Mouse (Mus musculus): Measurements from ENCODE around the gene Ddx21.
"Not testable (repeated sequence)": the region's sequence is repeated elsewhere in the genome, so short reads cannot be mapped to it uniquely, and the experiment has no call there.

The Ddx21 gene

GRCm38 (mm10) chr10:62602177-62603040 lies at the start of gene Ddx21:
TSS of gene Ddx21 (minus strand) at chr10:62602281.
- peak; percentile 86 for DNase-seq (ENCODE audit: low spot score)

DNA sequence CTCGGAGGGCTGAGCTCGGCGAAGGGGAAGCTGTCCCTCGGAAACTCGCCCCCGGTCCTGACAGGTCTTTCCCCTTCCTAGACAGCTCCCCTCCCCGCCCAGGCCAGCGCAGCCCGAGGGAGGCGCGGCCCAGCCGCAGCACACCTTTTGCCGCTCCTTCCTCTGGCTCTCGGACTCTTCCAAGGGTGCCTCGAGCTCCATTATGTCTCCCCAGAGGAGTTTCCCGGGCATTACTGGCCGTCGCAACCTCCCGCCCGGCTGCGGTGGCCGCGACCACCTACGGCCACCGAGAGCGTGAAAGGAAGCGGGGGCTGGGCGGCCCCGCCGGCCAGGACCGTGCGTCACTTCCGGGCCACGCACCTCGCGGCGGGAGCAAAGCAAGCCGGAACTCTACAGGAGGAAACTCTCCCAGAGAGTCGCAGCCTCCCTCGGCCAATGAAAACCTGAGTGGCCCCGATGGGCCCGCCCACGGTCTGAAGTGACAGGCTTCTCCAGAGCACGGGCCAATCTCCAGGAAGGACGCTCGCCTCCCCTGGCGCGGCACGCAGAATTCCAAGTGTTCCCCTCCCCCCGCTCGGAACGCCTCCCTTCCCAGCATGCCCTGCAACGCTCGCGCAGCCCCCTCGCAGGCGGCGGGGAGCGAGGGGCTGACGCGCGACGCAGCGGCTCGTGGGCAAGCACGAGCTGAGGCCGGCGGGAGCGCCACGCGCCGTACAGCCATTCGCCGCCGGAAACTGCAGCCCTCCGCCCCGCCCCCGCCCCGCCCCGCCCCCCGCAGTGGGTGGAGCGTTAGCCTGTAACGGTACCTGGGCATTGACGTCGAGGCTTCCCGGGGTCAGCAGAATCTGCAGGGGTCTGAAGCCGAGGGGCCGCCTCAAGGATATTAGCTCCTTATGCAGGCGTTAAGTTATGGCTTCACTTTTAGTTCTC lies 49.1 kb upstream of the Ddx21 start, which contains the start of gene Ddx50:
Gene Ddx50 (minus strand): TSS at position 338 of the 930 bp plus-strand sequence.
- DNase-seq (ENCODE audit: low spot score) = peak; percentile 100

GRCm38 (mm10) chr10:62650358-62650782 lies 48.3 kb upstream of the Ddx21 start:
- no peak for DNase-seq (ENCODE audit: low spot score)

GRCm38 (mm10) chr10:62604161-62604560 lies 2.1 kb upstream of the Ddx21 start:
- DNase-seq (ENCODE audit: low spot score) = no peak

DNA sequence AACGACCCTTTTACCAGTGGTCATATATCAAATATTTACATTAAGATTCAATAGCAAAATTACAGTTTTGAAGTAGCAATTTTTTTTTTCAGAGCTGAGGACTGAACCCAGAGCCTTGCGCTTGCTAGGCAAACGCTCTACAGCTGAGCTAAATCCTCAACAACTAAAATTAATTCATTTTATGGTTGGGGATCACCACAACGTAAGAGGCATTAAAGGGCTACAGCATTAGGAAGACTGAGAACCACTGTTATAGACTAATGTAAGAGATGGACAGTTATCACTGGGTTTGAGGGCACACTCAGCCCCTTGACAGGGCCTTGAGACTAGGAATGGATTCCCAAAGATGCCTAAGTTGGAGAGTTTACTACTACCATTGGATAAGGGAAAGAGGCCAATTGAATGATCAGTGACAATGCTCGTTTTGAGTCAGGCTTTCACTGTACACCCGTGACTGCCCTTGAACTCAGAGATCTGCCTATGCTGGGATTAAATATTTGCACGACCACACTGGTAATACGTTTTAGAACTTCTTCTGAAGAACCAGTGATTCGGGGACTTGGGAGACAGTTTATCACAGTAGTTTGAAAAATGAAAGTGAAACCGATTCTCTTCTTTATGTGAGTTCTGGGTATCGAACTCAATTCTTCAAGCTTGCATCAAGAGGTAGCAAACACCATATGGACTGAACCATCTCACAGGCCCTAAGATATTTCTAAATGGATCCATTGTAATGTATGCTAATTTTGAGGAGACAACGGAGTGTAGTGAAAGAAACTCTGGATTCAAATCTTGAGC lies 1.4 kb upstream of the Ddx21 start:
- no peak for DNase-seq (ENCODE audit: low spot score)

DNA sequence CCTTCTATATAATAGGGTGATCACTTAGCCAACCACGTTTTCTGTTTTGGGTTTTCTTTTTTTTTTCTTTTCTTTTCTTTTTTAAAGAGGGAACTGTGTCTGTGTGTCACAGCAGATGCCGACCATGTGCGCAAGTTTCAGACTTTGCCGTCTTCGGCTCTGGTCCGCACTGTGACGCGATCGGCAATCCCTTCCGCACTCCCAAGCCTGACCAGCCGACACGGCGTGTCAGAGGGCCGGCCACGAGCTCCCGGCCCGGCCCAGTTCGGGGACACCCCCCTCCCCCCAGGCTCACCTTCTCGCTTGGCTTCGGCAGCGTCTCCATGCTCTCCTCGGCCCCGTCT lies 276 bp downstream of the Ddx21 start:
- no peak for DNase-seq (ENCODE audit: low spot score)

DNA sequence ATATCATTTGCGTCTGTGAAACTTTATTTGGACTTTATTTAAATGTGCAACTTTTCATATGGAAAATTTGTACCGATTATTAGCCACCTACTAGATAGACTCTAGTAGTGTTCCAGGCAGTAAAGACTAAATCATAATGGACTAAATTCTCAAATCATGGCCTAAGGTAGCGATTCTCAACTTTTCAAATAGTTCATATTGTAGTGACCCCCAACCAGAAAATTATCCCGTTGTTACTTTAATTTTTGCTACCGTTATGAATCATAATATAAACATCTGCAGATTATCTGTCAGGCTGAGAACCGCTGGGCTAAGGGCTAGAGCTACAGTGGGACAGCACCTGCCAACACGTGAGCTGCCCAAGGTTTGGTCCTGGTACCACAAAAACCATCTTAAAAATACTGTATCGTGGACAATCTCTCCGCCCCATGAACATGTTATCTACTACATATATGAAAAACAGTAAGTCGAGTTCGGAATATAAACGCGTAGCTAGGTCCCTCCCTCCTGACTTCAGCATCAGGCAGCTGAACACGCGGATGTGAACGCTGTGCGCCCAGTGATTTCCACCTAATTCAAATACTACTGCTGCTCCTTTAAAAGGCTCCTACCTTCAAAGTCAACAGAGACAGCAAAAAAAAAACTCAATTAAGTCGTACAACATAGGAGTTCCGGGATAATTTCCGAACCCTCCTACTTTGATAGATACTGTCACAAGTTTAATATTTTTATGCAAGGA lies 859 bp downstream of the Ddx21 start:
- DNase-seq (ENCODE audit: low spot score) = no peak

GRCm38 (mm10) chr10:62600056-62600455 lies 2.0 kb downstream of the Ddx21 start:
- no peak for DNase-seq (ENCODE audit: low spot score)

- DNase-seq (ENCODE audit: low spot score) = not testable (repeated sequence)
Measured at GRCm38 (mm10) chr10:62599311-62599710, 2.8 kb downstream of the Ddx21 start.

GRCm38 (mm10) chr10:62592496-62592895 lies 9.6 kb downstream of the Ddx21 start:
- DNase-seq (ENCODE audit: low spot score) = no peak

GRCm38 (mm10) chr10:62590200-62590599 lies 11.9 kb downstream of the Ddx21 start:
- peak; percentile 95 for DNase-seq (ENCODE audit: low spot score)

DNA sequence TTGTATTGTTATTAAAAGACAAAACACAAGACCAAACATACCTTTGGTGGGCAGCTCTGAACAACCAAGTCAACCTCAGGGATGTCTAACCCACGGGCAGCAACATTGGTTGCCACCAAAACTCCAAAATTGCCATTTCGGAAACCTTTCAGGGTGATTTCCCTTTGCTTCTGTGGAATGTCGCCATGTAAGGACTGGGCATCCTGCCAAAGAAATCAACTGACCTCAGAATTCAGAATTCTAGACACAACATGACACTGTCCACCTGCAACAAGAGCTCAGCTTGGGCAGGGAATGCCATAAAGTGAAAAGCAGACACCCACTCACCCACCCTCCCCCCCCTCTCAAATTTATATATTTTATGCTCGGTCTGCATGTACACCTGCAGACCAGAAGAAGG lies 13.5 kb downstream of the Ddx21 start:
- DNase-seq (ENCODE audit: low spot score) = no peak

- no peak for DNase-seq (ENCODE audit: low spot score)
Measured at GRCm38 (mm10) chr10:62583245-62583644, 18.8 kb downstream of the Ddx21 start.

- DNase-seq (ENCODE audit: low spot score) = no peak
Measured at GRCm38 (mm10) chr10:62582701-62583100, 19.4 kb downstream of the Ddx21 start.

DNA sequence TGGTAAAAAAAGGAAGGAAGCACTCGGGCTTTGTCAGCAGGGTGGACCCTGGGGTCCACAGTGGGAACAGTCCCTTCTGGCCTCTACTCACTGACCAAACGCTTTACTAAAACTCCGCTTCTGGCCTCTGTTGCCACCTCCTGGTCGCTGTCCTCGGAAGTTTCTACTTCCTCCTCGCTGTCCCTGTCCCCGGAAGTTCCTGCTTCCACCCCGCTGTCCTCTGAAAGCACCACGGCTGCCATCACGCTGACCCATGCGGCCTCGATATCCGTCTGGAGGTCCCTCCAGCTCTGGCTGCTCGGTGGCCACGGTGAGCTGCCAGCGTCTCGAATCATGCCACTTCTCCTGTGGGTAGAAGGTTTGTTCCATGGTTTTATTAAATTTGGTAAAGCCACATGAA lies 19.8 kb downstream of the Ddx21 start:
- DNase-seq (ENCODE audit: low spot score) = no peak

GRCm38 (mm10) chr10:62579129-62579528 lies 23.0 kb downstream of the Ddx21 start:
- DNase-seq (ENCODE audit: low spot score) = not testable (repeated sequence)

- DNase-seq (ENCODE audit: low spot score) = peak; percentile 98
Measured at GRCm38 (mm10) chr10:62578338-62579100, 23.6 kb downstream of the Ddx21 start, which contains the start of gene Kif1bp. TSS of gene Kif1bp (minus strand) at chr10:62578457.

- peak; percentile 39 for DNase-seq (ENCODE audit: low spot score)
Measured at GRCm38 (mm10) chr10:62577673-62578337, 24.3 kb downstream of the Ddx21 start.

GRCm38 (mm10) chr10:62575001-62575400 lies 27.1 kb downstream of the Ddx21 start:
- DNase-seq (ENCODE audit: low spot score) = no peak

All from layer of hippocampus, adult 11-12 months (tissue).